Mouse (Mus musculus): ENCODE data around the gene Card14. TPM values are rescaled to one million over a fixed set of nuclear protein-coding genes. Genes with fewer than 3 reads are reported as not detected.

Card14 gene
- polyA plus RNA-seq, 1 experiment from 2014 or later, result 1.9 TPM

DNA sequence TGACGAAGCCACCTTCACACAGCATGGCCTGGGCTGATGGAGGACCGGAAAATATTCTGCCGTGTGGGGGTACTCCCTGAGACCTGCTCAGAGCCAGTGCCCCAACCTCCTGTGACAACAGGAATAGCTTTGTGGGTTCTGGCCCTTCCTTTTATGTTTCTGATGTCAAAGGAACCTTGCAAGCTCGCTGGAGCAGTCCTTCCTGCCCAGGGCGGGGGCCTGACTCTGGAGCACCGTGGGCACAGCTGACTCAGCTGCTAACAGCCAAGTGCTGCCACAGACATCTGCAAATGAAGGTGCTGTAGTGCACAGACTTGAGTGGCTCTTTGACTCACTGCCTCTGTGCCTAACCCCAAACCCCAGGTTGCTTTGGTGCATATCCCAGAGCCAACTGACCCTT is 37.3 kb downstream of the Card14 start:
- no peaks in the 10 kb centered on the region for H3K27me3 ChIP-seq (ENCODE audit: control insufficient read depth, insufficient read depth, low read length)
- no peak overlapping the region for H3K9ac ChIP-seq (ENCODE audit: low read length)
- peaks cover 3% of the 10 kb centered on the region; the same call in 1 of the 2 replicates for H3K36me3 ChIP-seq (ENCODE audit: control insufficient read depth, insufficient read depth, low read length)
- H3K4me3 ChIP-seq (ENCODE audit: low read depth, low read length), result no peak overlapping the region
- no peaks in the 10 kb centered on the region for H3K9me3 ChIP-seq (ENCODE audit: control insufficient read depth, low read length)
- WGBS, result 60% methylated on average over 6 of the region's 6 CpGs
- no peak overlapping the region for H3K4me2 ChIP-seq (replicated peaks; ENCODE audit: low read depth)
- TF ChIP-seq CTCF (IDR thresholded peaks at IDR 0.05; ENCODE audit: low read depth) (no peak), EP300 (optimal IDR thresholded peaks at IDR 0.05) (no peak)
- no peak overlapping the region for H3K27ac ChIP-seq (replicated peaks)
- no peaks in the 10 kb centered on the region for H3K4me1 ChIP-seq (replicated peaks; ENCODE audit: control insufficient read depth, insufficient read depth)
- no peak for DNase-seq (ENCODE audit: low spot score)
- ATAC-seq (ENCODE audit: low FRiP score, low TSS enrichment), result no peak

GRCm38 (mm10) chr11:119347125-119347524 is 39.6 kb downstream of the Card14 start:
- Histone ChIP-seq H3K27me3 (ENCODE audit: control insufficient read depth, insufficient read depth, low read length) (no peaks in the 10 kb centered on the region), H3K4me3 (ENCODE audit: low read depth, low read length) (no peak overlapping the region), H3K9ac (ENCODE audit: low read length) (no peak overlapping the region), H3K36me3 (ENCODE audit: control insufficient read depth, insufficient read depth, low read length) (peaks cover 3% of the 10 kb centered on the region; the same call in 1 of the 2 replicates), H3K9me3 (ENCODE audit: control insufficient read depth, low read length) (no peaks in the 10 kb centered on the region), H3K27ac (replicated peaks) (no peak overlapping the region), H3K4me2 (replicated peaks; ENCODE audit: low read depth) (no peak overlapping the region), H3K4me1 (replicated peaks; ENCODE audit: control insufficient read depth, insufficient read depth) (no peaks in the 10 kb centered on the region)
- WGBS, result 87% methylated on average over 4 of the region's 4 CpGs
- TF ChIP-seq CTCF (IDR thresholded peaks at IDR 0.05; ENCODE audit: low read depth), result no peak
- no peak for TF ChIP-seq EP300 (optimal IDR thresholded peaks at IDR 0.05)
- ATAC-seq (ENCODE audit: low FRiP score, low TSS enrichment), result no peak; the same call in 1 of the 2 replicates
- DNase-seq (ENCODE audit: low spot score), result no peak

DNA sequence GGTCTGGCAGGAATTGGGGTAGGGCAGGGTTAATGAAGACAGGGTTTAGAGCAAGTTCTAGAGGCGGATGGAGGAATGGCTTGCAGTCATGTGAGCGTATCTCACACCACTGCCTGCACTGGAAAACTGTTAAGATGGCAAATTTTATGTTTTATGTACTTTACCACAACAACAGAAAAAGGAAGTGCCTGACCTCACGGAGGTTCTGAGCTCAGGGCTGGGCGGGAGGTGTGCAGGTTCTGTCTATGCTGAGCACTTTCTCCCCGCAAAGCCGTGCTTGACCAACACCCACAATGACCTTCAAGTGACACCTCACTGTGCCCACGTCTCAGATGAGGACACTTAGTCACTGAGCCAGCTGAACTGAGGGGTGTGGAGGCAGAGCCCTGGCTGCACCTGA is 44.5 kb downstream of the Card14 start:
- ATAC-seq (ENCODE audit: low FRiP score, low TSS enrichment), result no peak
- H3K9me3 ChIP-seq (ENCODE audit: control insufficient read depth, low read length), result no peaks in the 10 kb centered on the region
- DNase-seq (ENCODE audit: low spot score), result no peak
- TF ChIP-seq CTCF (IDR thresholded peaks at IDR 0.05; ENCODE audit: low read depth) (no peak), EP300 (optimal IDR thresholded peaks at IDR 0.05) (no peak)
- no peak overlapping the region for H3K4me3 ChIP-seq (ENCODE audit: low read depth, low read length)
- no peaks in the 10 kb centered on the region for H3K4me1 ChIP-seq (replicated peaks; ENCODE audit: control insufficient read depth, insufficient read depth)
- no peak overlapping the region for H3K27ac ChIP-seq (replicated peaks)
- no peaks in the 10 kb centered on the region for H3K27me3 ChIP-seq (ENCODE audit: control insufficient read depth, insufficient read depth, low read length)
- no peaks in the 10 kb centered on the region for H3K36me3 ChIP-seq (ENCODE audit: control insufficient read depth, insufficient read depth, low read length)
- H3K9ac ChIP-seq (ENCODE audit: low read length), result no peak overlapping the region
- H3K4me2 ChIP-seq (replicated peaks; ENCODE audit: low read depth), result no peak overlapping the region
- 67% methylated on average over 7 of the region's 7 CpGs for WGBS

GRCm38 (mm10) chr11:119353946-119354345 is 46.4 kb downstream of the Card14 start:
- TF ChIP-seq CTCF (IDR thresholded peaks at IDR 0.05; ENCODE audit: low read depth), result no peak
- TF ChIP-seq EP300 (optimal IDR thresholded peaks at IDR 0.05), result no peak
- ATAC-seq (ENCODE audit: low FRiP score, low TSS enrichment), result no peak
- Histone ChIP-seq H3K36me3 (ENCODE audit: control insufficient read depth, insufficient read depth, low read length) (peaks cover 7% of the 10 kb centered on the region; the same call in 1 of the 2 replicates), H3K27me3 (ENCODE audit: control insufficient read depth, insufficient read depth, low read length) (no peaks in the 10 kb centered on the region), H3K27ac (replicated peaks) (no peak overlapping the region), H3K4me1 (replicated peaks; ENCODE audit: control insufficient read depth, insufficient read depth) (no peaks in the 10 kb centered on the region), H3K4me2 (replicated peaks; ENCODE audit: low read depth) (no peak overlapping the region), H3K9ac (ENCODE audit: low read length) (no peak overlapping the region), H3K9me3 (ENCODE audit: control insufficient read depth, low read length) (no peaks in the 10 kb centered on the region), H3K4me3 (ENCODE audit: low read depth, low read length) (no peak overlapping the region)
- WGBS, result 73% methylated on average over 4 of the region's 4 CpGs
- no peak for DNase-seq (ENCODE audit: low spot score)

GRCm38 (mm10) chr11:119354798-119355442 is 47.4 kb downstream of the Card14 start:
- H3K27ac ChIP-seq (replicated peaks), result peak overlapping the region; percentile 87
- peak overlapping the region; percentile 93 for H3K4me2 ChIP-seq (replicated peaks; ENCODE audit: low read depth)
- peaks cover 7% of the 10 kb centered on the region; the same call in 1 of the 2 replicates for H3K36me3 ChIP-seq (ENCODE audit: control insufficient read depth, insufficient read depth, low read length)
- no peaks in the 10 kb centered on the region for H3K9me3 ChIP-seq (ENCODE audit: control insufficient read depth, low read length)
- H3K9ac ChIP-seq (ENCODE audit: low read length), result peak overlapping the region; percentile 68
- H3K27me3 ChIP-seq (ENCODE audit: control insufficient read depth, insufficient read depth, low read length), result no peaks in the 10 kb centered on the region
- 5% methylated on average over 23 of the region's 23 CpGs for WGBS
- H3K4me3 ChIP-seq (ENCODE audit: low read depth, low read length), result peak overlapping the region; percentile 68
- DNase-seq (ENCODE audit: low spot score) (peak; percentile 46), ATAC-seq (ENCODE audit: low FRiP score, low TSS enrichment) (no peak; the same call in 1 of the 2 replicates)
- TF ChIP-seq EP300 (optimal IDR thresholded peaks at IDR 0.05), result no peak
- no peak for TF ChIP-seq CTCF (IDR thresholded peaks at IDR 0.05; ENCODE audit: low read depth)
- no peaks in the 10 kb centered on the region for H3K4me1 ChIP-seq (replicated peaks; ENCODE audit: control insufficient read depth, insufficient read depth)
